Mouse (Mus musculus) brain, adult 2 months (tissue): ENCODE results near the gene Cklf.
"Not testable (repeated sequence)": the region's sequence is repeated elsewhere in the genome, so short reads cannot be mapped to it uniquely, and the experiment has no call there.

Experiments used
- DNase-seq: peaks from one replicate; pipeline ENCODE4 v3.0.0; 2011; ENCODE audit warnings: low read depth, low spot score

Cklf gene

GRCm38 (mm10) chr8:104264271-104264935, 13.7 kb downstream of the Cklf start:
- DNase-seq = not testable (repeated sequence)

GRCm38 (mm10) chr8:104268368-104268767, 17.7 kb downstream of the Cklf start:
- DNase-seq = no peak

- DNase-seq = no peak
Observed at GRCm38 (mm10) chr8:104268937-104269440, 18.3 kb downstream of the Cklf start.

DNA sequence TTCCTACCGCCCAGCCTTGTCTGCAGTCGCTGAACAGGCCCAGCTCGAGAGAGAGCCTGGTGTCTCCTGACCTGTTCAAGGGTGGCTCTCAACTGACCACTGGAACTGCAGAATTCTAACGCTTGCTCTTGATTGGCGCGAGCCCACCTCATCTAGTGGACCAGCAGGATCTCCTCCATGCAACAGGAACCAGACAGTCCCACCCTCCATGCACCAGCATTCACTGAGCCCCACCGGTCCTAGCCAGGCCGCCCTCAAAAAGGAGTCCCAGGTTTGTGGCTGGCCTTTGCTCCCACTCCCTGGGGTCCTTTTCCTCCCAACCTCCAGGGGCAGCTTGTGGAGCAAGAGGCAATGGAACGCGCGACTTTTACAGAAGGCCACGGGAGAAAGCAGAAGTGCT, 42.4 kb downstream of the Cklf start, which contains the start of gene Cmtm2a:
TSS of gene Cmtm2a (minus strand) at position 101 of the 400 bp plus-strand sequence.
- DNase-seq = not testable (repeated sequence)

GRCm38 (mm10) chr8:104294396-104294795, 43.7 kb downstream of the Cklf start:
- no peak for DNase-seq

- not testable (repeated sequence) for DNase-seq
Observed at GRCm38 (mm10) chr8:104301577-104301976, 50.9 kb downstream of the Cklf start.

DNA sequence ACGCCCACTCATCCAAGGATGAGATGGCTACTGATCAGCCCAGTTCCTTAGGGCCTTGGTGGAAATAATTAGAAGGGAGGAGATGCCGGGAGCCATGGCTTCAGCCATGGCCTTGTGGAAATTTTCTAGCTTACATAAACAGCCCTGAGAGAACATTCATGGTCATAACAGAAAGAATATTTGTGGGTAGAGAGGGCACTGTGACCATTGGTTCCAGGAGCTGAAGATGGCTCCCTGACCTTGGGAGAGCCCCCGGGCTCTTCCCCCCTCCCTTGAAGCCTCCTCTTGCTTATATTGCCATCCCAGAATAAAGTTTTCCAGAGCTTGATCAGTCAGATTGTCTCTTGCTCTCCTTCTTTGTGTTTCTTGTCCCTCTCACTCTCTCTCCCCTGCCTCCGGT, 51.9 kb downstream of the Cklf start:
- not testable (repeated sequence) for DNase-seq

DNA sequence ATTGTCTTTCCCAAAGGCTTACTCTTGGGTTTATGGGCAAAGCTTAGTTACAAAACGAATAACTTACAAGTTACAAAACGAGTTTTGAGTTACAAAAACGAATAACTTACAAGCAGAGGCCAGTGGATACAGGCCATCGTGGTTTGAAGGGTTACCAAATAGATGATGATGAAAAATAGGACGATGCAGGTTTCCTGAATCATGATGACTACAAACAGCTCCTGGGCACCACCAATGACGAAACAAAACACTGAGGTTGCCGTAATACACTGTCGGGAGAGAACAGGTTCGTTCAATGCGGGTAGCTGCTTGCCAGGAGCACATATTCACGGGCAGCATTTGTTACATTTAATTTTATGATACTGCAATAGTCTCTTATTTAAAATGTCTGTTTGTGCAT, 54.3 kb downstream of the Cklf start:
- DNase-seq = no peak

DNA sequence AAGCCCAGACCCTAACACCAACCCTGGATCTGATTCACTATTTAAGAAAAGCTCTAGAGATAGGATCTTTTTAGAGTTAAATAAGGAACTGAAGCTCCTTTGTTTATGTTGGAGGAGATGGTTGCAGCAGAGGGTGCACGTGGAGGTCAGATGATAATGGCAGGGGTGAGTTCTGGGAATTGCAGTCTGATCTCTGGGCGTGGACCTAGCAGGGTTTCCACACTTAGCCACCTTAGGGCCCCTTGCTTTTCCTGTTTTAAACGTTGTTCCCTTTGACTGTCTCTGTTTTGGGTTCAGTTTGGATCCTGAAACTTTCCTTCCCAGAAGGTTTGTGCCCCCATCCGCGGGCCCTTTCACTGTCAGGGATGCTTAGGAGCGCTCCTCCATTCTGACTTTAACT, 57.7 kb downstream of the Cklf start:
- DNase-seq = not testable (repeated sequence)

DNA sequence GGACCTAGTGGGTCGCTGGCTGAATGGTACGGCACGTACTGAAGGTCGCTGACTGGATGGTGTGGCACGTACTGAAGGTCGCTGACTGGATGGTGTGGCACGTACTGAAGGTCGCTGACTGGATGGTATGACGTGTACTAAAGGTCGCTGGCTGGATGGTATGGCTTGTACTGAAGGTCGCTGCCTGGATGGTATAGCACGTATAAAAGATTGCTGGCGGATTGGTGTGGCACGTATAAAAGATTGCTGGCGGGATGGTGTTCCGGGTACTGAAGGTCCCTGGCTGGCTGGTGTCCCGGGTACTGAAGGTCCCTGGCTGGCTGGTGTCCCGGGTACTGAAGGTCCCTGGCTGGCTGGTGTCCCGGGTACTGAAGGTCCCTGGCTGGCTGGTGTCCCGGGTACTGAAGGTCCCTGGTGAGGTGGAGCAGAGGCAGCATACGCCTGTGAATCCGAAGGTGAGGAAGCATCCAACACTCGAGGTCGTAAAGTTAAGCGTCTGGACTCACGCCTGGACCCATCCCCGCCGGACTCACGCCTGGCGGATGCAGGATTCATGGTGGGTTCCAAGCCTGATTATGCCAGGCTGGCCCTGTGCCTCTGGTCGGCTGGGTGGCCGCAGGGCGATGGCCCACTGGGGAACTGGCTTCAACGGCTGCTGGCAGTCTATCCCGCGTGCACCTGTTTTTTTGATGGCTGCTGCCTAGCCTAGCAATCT, 58.9 kb downstream of the Cklf start, which contains the start of the genes Gm45711 and Cmtm1:
TSS of gene Gm45711 (minus strand) at position 641 of the 715 bp plus-strand sequence.
TSS of gene Cmtm1 (minus strand) at position 705 of the 715 bp plus-strand sequence.
- DNase-seq = peak; percentile 20

DNA sequence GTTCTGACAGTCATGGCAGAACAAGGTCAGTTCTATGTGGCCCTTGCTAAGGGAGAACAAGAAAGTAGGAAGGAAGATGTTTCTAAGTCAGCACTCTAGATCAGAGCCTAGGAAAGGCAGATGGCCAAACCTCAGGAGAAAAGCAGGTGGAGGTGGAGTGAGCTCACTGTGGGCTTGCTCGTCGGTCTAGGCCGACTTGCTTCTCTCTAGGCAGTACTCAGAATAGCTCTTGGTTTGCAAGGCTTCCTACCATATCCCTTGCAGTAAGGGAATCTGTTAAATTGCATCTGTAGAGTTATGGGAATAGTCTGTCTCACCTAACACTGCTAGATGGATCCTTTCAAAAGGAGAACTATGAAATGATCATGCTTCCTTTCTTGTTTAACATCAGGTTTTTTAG, 61.4 kb downstream of the Cklf start:
- DNase-seq = not testable (repeated sequence)

DNA sequence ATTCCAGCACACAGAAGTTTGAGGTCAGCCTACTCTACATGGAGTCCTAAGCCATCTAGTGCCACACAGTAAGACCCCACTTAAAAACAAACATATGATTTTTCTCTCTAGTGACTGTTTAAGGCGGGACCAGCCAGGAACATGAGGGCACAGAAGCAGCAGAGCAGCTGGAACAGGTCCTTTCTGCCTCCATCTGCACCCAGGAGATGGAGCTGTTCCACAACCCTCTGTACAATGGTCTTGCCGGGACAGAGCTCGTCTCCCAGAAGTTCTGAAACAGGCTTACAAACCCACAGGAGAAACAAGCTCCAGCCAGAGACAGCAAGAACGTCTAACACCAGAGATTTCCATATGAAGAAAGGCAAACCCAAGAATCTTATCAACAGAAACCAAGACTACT, 62.6 kb downstream of the Cklf start:
- DNase-seq = peak; percentile 25
